Mouse (Mus musculus) left cerebral cortex, postnatal 4 days (tissue): ENCODE results near the gene Pcgf5. TPM values are rescaled to one million over a fixed set of nuclear protein-coding genes. Genes with fewer than 3 reads are reported as not detected.

Source experiments
- DNase-seq: peaks from one replicate; pipeline ENCODE4 v3.0.0-alpha.2; 2022
- intact Hi-C: fragments of 180-260 bp; cut with DNase I; formaldehyde crosslinking; loops from one replicate; pipeline ENCODE4 v1.15.1; 2025
- total RNA-seq, 2 experiments: library from RNA; stranded (reverse); gene quantifications; 2 replicates each; pipeline ENCODE4 v1.2.3; 2021

Gene Pcgf5
- total RNA-seq, 2 experiments from 2014 or later, result 6.8 to 8.9 TPM

GRCm38 (mm10) chr19:36476596-36476995 is 128.5 kb downstream of the Pcgf5 start:
- intact Hi-C loops, result no loop called here
- DNase-seq, result no peak

DNA sequence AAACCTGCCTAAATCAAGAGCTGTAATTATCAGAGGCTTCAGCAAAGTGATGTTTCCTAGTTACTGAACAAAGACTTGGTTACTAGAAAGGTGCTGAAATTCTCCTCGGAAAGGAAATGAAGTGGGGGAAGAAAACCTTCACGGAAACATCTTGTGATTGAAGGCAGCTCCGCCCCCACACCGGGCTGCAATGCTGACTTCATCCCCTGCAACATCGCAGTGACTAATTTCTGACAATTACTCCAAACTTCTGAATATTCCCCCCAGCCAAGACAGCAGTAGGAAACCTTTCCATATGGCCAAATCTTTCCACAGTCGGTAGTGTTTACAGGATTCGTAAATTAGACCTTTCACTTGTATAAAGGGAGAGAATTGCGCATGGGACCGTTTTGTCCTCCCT is 129.0 kb downstream of the Pcgf5 start:
- DNase-seq, result no peak
- intact Hi-C loops, result no loop called here

GRCm38 (mm10) chr19:36477684-36478083 is 129.6 kb downstream of the Pcgf5 start:
- intact Hi-C loops, result no loop called here
- DNase-seq, result no peak

GRCm38 (mm10) chr19:36490911-36491310 is 142.8 kb downstream of the Pcgf5 start:
- DNase-seq, result no peak
- intact Hi-C loops, result no loop called here

- DNase-seq, result no peak
- intact Hi-C loops, result no loop called here
Observed at GRCm38 (mm10) chr19:36495555-36495954, 147.4 kb downstream of the Pcgf5 start.

DNA sequence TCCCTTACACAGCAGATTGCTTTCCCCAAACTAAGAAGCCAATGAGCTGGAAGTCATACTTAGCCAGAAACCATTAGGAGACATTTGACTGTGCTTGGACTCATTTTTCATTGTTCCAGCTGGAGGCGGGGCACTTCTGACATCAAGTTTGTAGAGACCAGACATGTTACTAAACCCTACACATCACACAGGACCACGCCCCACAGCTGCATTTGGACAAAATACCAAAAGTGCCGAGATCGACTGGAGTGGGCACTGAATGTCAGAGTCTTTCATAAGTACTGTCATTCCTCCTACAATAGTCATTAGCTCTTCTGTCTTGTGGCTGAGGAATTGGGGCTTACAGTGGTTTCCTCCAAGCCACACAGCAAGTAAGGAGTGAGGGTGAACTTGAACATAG is 148.4 kb downstream of the Pcgf5 start:
- DNase-seq, result no peak
- intact Hi-C loops, result no loop called here

DNA sequence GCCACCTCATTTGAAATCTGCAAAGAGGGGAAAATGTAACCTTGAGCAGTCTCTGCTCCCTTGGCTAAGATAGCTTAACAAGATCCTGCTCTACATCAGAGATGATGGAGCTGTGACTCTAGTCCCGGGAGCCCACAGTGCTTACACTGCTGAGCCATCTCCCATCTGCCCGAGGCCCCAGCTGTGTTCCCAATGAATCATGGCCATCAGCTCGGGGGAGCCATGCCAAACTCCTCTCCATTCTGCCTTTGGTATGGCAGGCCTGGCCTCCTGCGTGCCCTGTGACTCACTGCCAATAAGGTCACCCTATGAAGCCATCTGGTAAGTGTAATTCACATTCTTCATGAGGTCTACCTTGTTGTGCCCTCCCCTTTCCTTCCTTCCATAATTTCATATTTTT is 149.0 kb downstream of the Pcgf5 start:
- DNase-seq, result peak; percentile 79

DNA sequence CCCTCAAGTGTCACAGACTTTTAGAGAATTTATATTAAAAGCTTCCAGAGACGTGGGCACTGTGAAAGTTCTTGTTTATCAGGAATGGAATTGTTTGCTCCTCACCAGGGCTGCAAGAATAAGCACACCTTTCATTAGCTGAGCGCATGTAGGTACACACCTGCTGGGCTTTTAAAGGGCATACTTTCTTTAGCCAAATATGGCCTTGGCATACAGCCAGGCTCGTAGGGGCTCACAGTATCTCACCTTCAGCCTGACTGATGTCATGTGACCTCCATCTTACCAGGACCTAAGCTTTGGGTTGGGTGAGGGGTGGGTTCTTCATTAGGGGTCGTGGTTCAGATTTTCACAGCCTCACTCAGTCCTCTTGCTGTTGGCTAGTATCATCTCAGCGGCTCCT is 149.6 kb downstream of the Pcgf5 start:
- DNase-seq, result peak; percentile 6
- intact Hi-C loops, result no loop called here

More for the DNA sequence above, 149.0 kb downstream of the Pcgf5 start:
- intact Hi-C loops, result no loop called here

GRCm38 (mm10) chr19:36504716-36505115 is 156.6 kb downstream of the Pcgf5 start:
- DNase-seq, result no peak
- intact Hi-C loops, result no loop called here

Other genes with a start within 250 kb of the Pcgf5 start
- gene Ankrd1, start 228.2 kb upstream of the Pcgf5 start, total RNA-seq, result not detected
- 10 to 100 TPM; 26.2 to 27.7 TPM for gene Hectd2, start 206.3 kb downstream of the Pcgf5 start, total RNA-seq